Mouse (Mus musculus): Measurements from ENCODE around the gene Zfp784.

DNA sequence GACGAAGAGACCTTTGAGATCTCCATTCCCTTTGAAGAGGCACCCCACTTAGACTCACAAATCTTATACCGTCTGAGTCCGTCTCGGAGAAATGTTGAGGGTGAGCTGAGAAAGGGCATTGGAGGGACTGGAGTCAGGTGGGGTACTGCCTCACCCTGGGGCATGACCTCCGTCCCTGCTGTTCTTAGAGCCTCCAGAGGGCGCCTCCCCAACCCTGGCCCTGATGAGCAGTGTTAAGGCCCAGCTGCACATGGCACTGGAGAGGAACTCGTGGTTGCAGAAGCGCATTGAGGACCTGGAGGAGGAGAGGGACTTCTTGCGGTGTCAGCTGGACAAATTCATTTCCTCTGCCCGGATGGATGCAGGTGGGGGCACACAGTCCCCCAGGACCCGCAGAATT is 19.6 kb upstream of the Zfp784 start:
- TF ChIP-seq POLR2A (IDR thresholded peaks at IDR 0.05; ENCODE audit: borderline replicate concordance, extremely low read depth, low read depth, low read length) (no peak), CTCF (IDR thresholded peaks at IDR 0.05; ENCODE audit: insufficient read depth, low read length) (no peak)

Data from lung, adult 2 months (tissue).